Mouse (Mus musculus): ENCODE results near the gene Btbd9.

Gene Btbd9

DNA sequence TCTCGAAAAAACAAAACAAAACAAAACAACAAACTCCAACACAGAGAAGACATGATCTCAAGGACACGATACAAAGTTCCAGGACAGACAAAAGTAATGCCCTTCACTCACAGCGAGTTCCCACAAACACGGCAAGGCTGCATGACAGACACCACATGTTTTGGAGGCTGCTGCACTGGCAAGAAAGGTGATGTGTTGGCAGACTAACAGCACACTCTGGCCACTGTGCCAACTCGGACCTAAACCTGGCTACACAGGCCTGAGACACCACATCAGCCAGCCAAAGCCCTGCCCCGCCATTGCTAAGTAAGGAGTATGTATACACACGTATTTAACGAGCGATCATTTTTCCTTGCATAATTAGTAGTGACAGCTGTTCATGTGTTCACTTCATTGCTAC is 123.9 kb downstream of the Btbd9 start:
- no peak for DNase-seq (ENCODE audit: low spot score)

DNA sequence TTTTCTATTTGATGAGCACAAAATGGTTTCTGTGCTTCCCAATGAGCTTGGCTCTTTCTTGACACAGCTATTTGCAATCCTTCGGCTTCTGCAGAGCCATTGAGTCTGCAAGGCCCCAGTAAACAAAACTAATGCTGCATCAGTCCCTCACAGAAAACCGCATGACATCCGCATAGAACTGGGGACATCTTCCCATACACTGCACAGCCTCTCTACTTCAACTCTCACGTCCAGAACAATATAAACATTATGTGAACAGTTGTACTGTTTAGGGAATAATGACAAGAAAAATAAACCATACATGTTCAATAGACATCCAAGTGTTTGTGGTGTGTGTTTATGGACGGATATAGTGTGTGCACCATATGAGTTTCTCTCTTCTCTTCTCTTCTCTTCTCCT is 127.7 kb downstream of the Btbd9 start:
- no peak for DNase-seq (ENCODE audit: low spot score)

DNA sequence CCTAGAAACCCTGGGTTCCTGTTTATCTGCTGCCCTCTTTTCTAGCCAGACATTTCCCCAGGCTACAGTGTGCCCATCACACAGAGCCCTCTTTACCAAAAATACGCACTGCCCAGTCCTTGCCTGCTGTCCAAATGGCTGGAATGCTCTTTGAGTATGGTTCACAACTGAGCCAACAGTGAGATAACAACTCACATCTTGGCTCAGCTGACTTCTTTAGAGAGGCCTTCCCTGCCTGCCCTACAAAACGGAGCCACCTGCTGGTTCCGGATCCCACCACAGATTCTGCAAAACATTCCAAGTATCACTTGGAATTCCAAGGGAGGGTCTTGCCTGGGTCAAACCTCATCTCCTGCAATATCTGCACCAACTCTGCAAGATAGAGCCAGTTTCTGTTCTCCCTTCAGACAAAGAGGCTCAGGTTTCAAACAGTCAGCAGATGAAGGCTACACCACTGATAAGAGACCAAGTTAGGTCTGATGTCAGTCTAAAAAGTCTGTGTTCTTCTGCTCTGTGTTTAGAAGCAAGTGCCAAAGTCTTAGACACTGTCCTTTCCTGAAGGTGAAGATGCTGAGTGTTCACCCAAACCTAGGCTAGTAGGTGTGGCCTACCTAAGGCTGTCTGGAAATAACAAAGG is 130.4 kb downstream of the Btbd9 start:
- no peak for DNase-seq (ENCODE audit: low spot score)

DNA sequence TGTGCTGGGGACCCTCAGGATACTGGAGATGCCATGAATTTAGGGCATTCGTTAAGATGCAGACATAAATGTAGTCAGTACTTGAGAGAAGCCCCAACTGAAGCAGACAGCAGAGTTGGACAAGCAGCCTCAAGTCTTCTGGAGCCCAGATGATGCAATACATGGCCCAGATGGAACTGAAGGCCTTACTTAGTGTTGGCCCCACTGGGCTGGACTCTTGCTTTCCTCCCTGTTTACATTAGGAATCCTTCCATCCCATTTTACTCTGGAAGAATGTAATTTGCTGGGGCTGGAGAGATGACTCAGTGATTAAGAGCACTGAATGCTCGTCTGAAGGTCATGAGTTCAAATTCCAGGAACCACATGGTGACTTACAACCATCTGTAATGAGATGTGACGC is 136.6 kb downstream of the Btbd9 start:
- DNase-seq (ENCODE audit: low spot score), result no peak

DNA sequence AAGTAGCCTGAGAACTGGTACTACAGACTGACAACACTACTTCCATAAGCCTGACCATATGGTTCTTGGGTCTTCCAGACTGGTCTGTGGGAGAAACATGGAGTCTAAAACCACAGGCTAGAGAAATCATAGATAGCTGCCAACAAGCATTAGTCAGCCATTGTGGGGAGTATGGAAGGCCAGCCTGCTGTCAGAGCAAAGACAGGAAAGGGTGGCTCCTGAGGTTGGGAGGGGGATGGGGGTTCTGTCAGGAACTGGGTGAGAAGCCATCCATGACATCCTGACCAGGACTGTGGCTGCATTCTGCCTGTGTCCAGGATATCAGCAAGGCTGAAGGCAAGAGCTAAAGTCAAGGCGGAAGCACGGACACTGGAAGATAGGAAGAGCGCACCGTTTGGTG is 137.5 kb downstream of the Btbd9 start:
- no peak for DNase-seq (ENCODE audit: low spot score)

DNA sequence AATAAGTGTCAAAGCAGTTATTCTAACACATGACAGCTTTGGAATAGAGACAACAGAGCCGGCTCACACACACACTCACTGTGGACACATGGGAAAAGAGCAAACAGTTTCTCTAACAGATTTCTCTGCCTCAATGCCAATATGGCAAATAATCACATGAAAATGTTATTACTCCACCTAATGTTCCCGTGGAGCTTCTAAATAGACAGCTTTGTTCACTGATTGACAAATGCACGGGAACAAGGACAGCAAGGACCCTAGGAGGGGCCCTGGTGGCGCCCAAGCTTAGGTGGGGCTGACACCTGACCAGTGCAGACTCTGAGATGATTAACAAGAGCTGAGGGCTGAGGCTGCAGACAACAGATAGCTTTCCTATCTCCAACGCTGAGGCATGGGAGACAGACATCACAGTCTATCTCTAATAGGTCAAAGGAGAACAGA is 140.2 kb downstream of the Btbd9 start:
- DNase-seq (ENCODE audit: low spot score), result no peak

DNA sequence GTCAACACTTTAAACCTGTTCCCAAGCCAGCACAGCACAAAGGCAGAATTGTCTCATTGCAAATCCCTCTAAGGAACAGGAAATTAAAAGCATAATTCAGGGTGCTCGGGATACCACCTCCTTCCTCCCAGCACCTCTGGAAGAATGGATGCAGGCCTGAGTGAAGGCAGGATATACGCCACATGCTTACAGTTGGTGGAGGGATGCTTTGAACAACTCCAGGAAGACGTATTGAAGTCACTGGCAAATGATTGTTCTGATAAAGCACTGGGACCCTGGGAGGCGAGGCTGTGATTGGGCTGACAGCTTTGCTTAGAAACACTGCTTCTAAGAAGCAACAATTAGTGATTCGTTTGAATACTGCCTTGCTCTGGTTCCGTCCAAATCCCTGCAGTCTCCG is 140.8 kb downstream of the Btbd9 start:
- DNase-seq (ENCODE audit: low spot score), result no peak

DNA sequence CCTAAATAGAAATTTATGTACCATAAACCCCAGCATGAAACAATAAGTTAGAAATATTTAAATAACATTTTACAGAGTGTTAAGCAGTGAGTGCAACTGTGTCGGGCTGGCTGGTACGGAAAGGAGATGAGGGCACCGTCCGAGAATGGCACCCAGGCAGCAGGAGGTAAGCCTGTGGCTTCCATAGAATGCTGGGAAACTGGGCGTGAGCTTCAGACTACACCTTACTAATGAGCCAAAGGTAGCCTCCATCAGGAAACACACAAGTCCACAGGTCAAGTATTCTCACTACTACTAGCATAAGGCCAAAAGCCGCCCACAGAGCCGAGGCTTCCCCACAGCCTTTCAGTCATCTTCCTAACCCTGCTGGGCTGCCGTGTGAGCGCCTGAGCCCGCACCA is 144.2 kb downstream of the Btbd9 start:
- DNase-seq (ENCODE audit: low spot score), result no peak

DNA sequence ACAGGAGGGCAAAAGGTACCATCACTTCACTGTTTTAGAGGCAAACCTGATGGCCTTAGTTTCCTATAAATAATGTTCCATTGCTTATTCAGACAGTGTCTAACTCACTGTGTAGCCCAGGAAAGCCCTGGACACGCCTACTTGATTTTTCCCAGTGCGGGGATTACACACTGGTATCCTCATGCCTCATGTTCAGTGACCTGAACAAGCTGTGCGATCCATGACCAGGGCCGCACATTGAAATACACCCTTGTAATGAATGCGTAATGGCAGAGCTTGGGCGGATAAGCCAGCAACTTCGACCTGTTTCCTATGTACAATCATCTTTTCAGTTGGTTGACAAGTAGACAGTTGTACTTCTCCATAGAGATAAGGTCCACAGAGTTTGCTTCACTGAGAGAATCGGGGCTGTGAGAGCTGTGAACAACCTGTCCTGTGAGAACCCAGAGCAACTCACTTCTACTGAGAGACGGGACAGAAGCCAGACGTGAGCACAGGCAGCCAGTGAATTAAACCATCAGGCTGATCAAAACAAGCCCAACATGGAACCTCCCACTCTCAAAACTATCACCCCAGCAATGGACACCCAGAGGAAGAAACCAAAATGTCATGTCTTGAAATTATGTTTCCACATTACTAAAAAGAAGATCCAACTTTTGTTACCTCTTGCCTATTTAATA is 145.2 kb downstream of the Btbd9 start:
- no peak for DNase-seq (ENCODE audit: low spot score)

DNA sequence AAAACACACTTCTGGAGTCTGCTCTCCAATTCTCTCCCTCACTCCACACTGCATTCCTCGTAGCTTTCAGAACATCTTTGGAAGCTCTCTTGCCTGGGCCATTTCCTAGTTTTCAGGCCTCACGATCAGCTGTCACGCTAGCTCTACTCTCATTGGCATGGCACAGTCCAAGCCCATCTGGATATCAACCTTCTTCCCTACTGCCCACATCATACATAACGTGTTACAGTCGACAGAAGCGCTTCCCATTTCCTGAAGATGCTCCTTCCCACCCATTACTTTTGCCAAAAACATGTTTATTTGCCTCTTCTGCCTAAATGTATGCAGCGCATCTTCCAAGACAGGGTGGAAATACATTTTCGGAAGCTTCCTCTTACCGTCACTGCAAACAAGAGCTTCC is 147.6 kb downstream of the Btbd9 start:
- DNase-seq (ENCODE audit: low spot score), result no peak

DNA sequence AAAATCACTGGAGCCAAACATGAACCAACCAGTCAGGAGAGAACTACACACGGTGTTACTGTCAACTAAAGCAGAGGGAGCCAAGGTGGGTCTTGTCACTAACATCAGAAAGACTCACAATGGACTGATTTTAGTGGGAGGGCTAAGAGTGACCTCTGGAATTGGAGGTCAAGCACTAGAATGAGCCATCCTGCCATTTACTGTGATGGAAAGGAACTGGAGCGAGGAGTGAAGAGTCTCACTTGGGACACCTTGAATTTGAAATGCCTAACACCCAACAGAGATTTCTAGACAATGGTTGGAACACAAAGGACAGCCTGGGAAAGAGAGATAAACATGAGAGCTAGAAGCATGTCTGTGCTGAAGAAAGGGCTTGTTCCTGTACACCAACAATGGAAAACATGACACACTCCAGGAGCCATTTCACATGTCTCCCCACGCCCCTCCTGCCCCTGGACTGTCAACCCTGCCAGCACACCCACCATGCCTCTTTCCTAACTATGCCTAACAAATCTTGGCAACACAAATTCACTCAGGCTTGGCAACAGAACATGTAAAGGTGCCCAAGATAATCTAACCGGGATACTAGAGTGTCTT is 152.9 kb downstream of the Btbd9 start:
- no peak for DNase-seq (ENCODE audit: low spot score)

DNA sequence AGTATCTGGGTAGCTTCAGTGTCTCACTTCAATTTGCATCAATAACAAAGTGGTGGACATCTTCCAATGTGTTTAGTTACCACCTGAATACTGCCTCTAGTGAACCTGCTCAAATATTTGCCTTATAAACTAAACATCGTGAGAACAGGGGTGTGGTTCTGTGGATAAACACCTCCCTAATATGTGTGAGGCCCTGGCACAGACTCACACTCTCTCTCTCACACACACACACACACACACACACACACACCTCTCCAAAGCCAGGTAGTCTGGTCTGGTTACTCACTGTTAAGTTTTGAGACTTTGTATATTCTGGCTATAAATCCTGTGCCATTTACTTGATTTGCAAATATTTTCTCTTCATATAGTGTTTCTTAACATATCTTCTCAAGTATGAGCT is 154.0 kb downstream of the Btbd9 start:
- DNase-seq (ENCODE audit: low spot score), result no peak

DNA sequence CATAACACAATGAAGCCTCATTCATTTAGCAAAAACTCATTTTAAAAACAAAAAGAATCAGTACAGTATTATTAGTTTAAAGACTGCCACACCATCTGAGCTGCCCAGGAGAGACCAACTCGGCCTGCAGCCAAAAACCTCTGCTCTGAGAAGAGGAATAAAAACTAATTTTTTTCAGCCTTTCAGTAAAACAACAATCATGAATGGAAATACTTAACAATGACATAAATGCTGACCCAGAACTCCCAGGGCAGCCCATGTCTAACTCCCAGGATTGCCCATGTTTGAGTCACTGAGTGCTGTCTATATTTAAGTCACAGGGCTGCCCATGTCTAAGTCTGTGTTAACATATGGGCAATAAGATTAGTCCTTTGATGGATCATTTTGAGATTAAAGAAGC is 155.0 kb downstream of the Btbd9 start:
- DNase-seq (ENCODE audit: low spot score), result no peak

DNA sequence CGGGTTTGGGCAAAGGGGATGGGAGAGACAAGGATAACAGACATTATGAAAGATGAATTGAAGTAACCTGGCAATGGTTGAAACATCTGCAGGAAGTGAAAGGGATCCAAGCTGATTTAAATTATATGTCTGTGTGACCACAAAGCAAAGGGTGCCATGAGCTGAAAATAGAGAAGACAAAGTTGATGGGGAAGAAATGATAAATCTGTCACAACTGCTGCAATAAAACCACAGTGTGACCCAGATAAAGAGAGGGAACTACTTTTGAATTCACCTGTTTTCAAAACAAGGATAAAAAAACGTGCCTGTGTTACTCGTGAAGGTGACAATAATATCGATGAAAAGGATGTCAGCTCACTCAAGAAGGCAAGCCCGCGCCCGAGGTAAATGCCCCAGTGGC is 156.8 kb downstream of the Btbd9 start:
- DNase-seq (ENCODE audit: low spot score), result no peak

DNA sequence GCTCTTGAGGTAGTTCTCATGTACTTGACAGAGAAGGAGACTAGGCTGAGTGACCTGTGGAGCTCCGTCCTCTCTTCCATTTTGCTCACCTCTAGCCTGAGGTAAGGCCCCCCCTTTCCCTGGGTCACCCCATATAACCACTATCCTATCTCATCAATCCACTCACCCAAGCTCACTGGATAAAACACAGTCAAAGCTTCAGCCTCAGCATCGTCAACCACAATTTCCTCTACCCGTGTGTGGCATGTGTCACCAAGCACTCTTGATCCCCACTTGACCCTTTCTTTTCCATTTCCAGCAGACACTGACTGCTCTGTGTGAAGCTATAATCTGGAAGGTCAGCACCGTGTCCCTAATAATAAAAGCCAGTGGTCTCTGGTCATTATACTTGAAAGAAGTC is 157.8 kb downstream of the Btbd9 start:
- no peak for DNase-seq (ENCODE audit: low spot score)

DNA sequence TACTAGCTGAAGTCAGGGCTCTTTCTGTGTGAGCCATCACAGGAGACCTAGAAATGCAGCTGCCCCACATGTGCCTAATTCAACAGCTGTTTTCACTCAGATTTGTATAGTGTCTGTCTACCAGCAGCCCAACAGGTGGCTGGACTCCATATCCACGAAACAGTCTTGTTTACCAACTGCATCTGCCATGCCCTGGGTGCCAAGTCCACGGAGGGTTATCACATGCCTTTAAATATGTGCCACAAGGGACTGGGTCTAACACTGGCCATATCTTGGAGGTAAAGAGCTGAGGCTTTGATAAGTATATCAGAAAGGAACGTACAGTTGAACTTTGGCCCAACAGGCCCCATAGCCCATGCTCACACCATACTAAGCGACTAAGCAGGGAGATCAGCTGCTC is 159.2 kb downstream of the Btbd9 start:
- DNase-seq (ENCODE audit: low spot score), result no peak

DNA sequence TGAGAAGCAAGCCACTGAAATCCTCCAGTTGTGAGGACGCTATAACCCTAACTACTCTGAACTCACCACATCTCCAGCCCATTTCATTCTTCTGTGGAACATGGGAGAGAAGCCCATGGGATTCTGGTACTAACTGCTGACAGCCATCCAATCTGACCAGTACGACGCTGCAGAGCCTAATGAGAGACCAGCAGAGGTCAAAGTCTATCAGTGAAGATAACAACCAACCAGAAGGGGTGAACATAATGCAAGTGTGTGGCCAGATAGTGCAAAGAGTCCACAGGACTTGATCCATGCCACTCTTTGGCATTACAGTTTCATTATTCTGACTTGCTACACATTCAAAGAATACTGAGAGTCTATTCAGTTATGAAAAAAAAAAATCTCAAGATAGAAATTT is 160.6 kb downstream of the Btbd9 start:
- no peak for DNase-seq (ENCODE audit: low spot score)

DNA sequence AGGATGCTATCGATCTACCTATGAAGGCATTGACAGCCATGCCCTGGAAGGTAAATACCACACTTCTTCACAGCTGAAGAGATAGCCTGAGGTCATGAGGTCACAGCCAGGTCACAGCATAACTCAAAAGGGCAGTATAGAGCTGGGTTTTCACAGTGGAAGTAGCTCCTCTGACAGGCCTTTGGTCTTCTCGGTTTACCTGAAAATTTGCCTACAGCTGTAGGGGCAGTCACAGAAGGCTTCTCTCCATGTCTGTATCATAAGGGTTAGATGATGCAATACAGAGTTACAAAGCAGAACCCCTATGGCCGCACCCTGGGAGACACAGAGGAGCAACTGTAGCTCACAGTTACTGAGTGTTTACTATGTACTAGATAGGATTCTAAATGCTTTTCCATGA is 163.3 kb downstream of the Btbd9 start:
- DNase-seq (ENCODE audit: low spot score), result no peak

DNA sequence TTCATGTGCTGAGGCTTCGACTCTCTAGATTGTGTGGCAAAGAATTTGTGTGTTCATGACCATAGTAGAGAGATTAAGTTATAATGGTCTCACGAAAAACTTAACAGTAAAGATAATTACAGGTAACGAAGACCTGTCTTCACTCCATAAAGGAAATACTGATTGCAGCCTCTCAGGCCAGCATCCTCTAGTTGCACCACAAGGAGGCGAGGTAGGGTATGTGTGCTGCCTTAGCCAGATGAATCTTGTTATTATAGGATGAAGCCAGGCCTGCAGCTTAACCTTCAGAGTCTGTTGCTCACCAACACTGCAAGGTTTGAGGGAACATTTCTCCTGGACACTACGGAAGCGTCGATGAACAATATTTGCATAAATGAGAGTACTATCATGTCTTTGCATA is 170.3 kb downstream of the Btbd9 start:
- DNase-seq (ENCODE audit: low spot score), result no peak

DNA sequence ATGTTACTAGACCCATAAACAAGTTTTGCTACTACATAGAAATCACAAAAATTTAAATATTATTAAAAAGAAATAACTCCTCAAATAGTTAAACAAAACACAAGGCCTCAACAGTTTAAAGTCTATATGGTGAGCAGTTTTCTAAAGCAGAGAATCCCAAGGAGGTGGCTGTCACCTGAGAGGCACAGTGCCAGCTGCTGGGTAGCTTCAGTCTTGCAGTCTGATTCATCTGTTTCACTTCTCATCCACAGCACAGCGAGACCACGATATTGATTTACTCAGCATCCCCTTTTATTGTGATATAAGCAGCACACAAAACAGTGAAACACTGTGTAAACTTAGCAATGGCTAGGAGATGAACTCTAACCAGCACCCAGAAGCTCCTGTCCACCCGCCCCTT is 173.4 kb downstream of the Btbd9 start:
- DNase-seq (ENCODE audit: low spot score), result no peak

DNA sequence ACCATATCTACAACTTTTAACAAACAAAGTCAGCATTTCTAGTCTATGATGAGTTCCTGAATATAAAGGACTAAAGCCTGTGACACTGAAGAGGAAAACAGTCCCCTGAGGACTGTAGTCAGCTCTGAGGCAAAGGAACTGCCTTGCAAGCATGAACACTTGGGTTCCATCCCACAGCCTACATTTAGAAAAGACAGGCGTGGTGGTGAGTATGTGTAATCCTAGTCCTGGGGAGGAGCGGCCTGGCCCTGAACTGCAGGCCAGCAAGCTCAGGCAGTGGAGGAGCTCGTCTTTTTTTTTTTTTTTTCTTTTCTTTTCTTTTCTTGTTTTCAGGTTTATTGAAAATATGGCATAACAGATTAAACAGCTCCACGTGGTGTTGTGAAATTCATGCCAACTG is 181.0 kb downstream of the Btbd9 start:
- DNase-seq (ENCODE audit: low spot score), result no peak

DNA sequence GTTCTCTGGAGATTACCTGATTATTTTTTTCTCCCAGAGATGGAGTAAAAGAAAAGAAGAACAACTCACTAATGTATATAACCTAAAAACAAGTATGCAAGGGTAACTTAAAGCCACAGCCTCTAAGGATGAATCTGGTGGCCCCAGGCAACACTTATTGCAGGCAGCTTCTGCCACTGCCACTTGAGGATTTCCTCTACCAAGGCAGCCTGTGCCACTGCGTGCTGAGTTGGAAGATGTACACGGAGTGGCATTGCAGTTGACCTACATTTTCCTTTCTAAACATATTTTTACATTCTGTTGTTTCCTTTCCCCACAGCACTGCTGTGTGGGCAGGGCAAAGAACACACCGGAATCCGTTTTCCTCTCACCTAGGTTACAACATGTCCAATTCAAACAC is 184.3 kb downstream of the Btbd9 start:
- no peak for DNase-seq (ENCODE audit: low spot score)

DNA sequence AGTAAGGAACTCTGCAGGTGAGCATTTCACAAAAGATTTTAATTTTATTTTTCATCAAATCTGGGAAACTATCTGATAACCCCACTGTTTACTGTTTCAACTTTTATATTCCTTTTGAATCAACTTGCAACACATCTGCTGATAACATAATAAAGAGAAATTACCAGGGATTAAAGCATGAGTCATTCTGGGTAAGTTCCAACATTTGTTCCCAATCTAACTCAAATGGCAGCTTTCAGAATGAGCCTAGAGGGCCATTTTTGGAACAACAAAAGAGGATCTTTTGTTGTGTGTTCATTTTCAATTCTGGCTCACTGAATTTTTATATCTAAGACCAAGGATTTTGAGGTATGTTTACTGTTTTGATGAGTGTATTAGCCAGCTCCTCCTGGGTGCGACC is 185.1 kb downstream of the Btbd9 start:
- no peak for DNase-seq (ENCODE audit: low spot score)

DNA sequence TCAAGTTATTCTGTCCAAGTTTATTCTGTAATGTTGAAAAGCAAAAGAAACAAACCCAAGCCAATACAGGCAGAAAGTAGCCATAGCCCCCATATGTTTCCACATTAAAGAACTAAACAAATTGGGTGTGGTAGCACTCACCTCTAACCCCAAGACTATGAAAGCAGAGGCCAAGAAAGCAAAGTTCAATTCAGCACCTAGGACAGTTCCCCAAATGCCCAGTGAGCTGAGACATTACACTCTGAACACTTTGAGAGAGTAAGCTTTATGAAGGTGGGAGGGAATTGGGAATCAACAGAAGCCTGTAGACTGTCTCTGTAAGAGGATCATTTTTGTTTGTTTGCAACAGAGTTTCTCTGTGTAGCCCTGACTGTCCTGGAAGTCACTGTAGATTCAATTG is 186.6 kb downstream of the Btbd9 start:
- peak; percentile 23 for DNase-seq (ENCODE audit: low spot score)
